Mouse (Mus musculus) forebrain, postnatal 0 days (tissue): Measurements from ENCODE around the gene Nmnat2. TPM values are rescaled to one million over a fixed set of nuclear protein-coding genes. Genes with fewer than 3 reads are reported as not detected.

Experiments
- ATAC-seq: fragments of 200-750 bp; cut with Nextera tagmentation; 2 replicates; pipeline ENCODE4 v1.8.0; 2017; ENCODE audit warnings: mild to moderate bottlenecking, moderate library complexity
- DNase-seq: peaks from one replicate; pipeline ENCODE4 v3.0.0-alpha.2; 2015
- H3K27ac ChIP-seq: fragments of 300-500 bp; sonication (generic); 2 replicates; pipeline ENCODE4 v1.5.1; 2014; ENCODE audit warnings: low read depth, mild to moderate bottlenecking, antibody characterized with exemption, low read length, moderate library complexity, mixed read lengths
- H3K27me3 ChIP-seq: fragments of 300-500 bp; sonication (generic); 2 replicates; pipeline ENCODE4 v1.6.1; 2014; ENCODE audit warnings: mild to moderate bottlenecking, low read length, mixed read lengths; ENCODE audit not compliant: insufficient read depth
- H3K36me3 ChIP-seq: fragments of 300-500 bp; sonication (generic); 2 replicates; pipeline ENCODE4 v1.6.1; 2014; ENCODE audit warnings: mild to moderate bottlenecking, moderate library complexity; ENCODE audit not compliant: insufficient read depth
- H3K4me1 ChIP-seq: fragments of 300-500 bp; sonication (generic); 2 replicates; pipeline ENCODE4 v1.6.1; 2014; ENCODE audit warnings: antibody characterized with exemption; ENCODE audit not compliant: insufficient read depth
- H3K4me2 ChIP-seq: fragments of 300-500 bp; sonication (generic); 2 replicates; pipeline ENCODE4 v1.6.1; 2014; ENCODE audit warnings: low read depth, mild to moderate bottlenecking, moderate library complexity
- H3K4me3 ChIP-seq: fragments of 300-500 bp; sonication (generic); 2 replicates; pipeline ENCODE4 v1.5.1; 2014; ENCODE audit warnings: low read depth, low read length, mixed read lengths
- H3K9ac ChIP-seq: fragments of 300-500 bp; sonication (generic); 2 replicates; pipeline ENCODE4 v1.6.1; 2014; ENCODE audit warnings: mild to moderate bottlenecking
- H3K9me3 ChIP-seq: fragments of 300-500 bp; sonication (generic); 2 replicates; pipeline ENCODE4 v1.6.1; 2016; ENCODE audit warnings: low read length
- CTCF ChIP-seq: sonication (generic); IDR thresholded peaks from 2 replicates; pipeline ENCODE4 v1.5.1; 2016; ENCODE audit warnings: antibody characterized with exemption, control low read depth, low read depth
- WGBS: fragments of 180-500 bp; shearing (Covaris S2); extraction: QIAGEN DNeasy Blood & Tissue Kit; methylation state at CpG from one replicate; pipeline ENCODE4 v1.1.7; 2014; 5-methylcytosine and 5-hydroxymethylcytosine counted together
- polyA plus RNA-seq: library from polyadenylated mRNA; unstranded; fragments of >200 nt; fragmentation: Nextera tagmentation; extraction: Ambion mirVana; gene quantifications from 2 replicates; pipeline ENCODE4 v1.2.1, GENCODE M21; 2015
- total RNA-seq: library from RNA; depleted of rRNA; stranded (reverse); fragments of >200 nt; gene quantifications from 2 replicates; pipeline ENCODE4 v1.2.3, GENCODE M21; 2014

Nmnat2 gene
- total and polyA plus RNA-seq, 2 experiments from 2014 or later: 81.8 to 142 TPM

GRCm38 (mm10) chr1:153033145-153033908 lies 78.5 kb downstream of the Nmnat2 start:
- H3K27me3 ChIP-seq: no peaks in the 10 kb centered on the region
- 56% methylated on average over 5 of the region's 5 CpGs for WGBS
- no peak for DNase-seq
- peaks cover 9% of the 10 kb centered on the region; the same call in 1 of the 2 replicates for H3K4me1 ChIP-seq
- H3K27ac ChIP-seq: no peak overlapping the region
- H3K4me2 ChIP-seq: no peak overlapping the region
- ATAC-seq: no peak
- TF ChIP-seq CTCF: no peak
- H3K9me3 ChIP-seq: no peaks in the 10 kb centered on the region
- no peaks in the 10 kb centered on the region for H3K36me3 ChIP-seq
- H3K9ac ChIP-seq: no peak overlapping the region
- H3K4me3 ChIP-seq: no peak overlapping the region

- no peaks in the 10 kb centered on the region for H3K27me3 ChIP-seq
- no peak for ATAC-seq
- peaks cover 9% of the 10 kb centered on the region; the same call in 1 of the 2 replicates for H3K4me1 ChIP-seq
- H3K36me3 ChIP-seq: no peaks in the 10 kb centered on the region
- H3K9me3 ChIP-seq: no peaks in the 10 kb centered on the region
- H3K4me3 ChIP-seq: no peak overlapping the region
- H3K9ac ChIP-seq: no peak overlapping the region
- no peak for DNase-seq
- H3K4me2 ChIP-seq: no peak overlapping the region
- no peak overlapping the region for H3K27ac ChIP-seq
- TF ChIP-seq CTCF: no peak
- WGBS: 85% methylated on average over 7 of the region's 7 CpGs
Measured at GRCm38 (mm10) chr1:153034064-153034463, 79.3 kb downstream of the Nmnat2 start.

GRCm38 (mm10) chr1:153035328-153035944 lies 80.6 kb downstream of the Nmnat2 start:
- peak; percentile 81 for TF ChIP-seq CTCF
- Histone ChIP-seq H3K27ac (peak overlapping the region; percentile 76), H3K4me2 (no peak overlapping the region), H3K4me3 (no peak overlapping the region), H3K36me3 (no peaks in the 10 kb centered on the region), H3K4me1 (peaks cover 9% of the 10 kb centered on the region; the same call in 1 of the 2 replicates), H3K9me3 (no peaks in the 10 kb centered on the region), H3K9ac (no peak overlapping the region), H3K27me3 (no peaks in the 10 kb centered on the region)
- peak; percentile 87 for DNase-seq
- WGBS: 30% methylated on average over 6 of the region's 6 CpGs
- peak; percentile 78 for ATAC-seq

GRCm38 (mm10) chr1:153037353-153038345 lies 82.9 kb downstream of the Nmnat2 start:
- H3K27me3 ChIP-seq: no peaks in the 10 kb centered on the region
- peak; percentile 86 for ATAC-seq
- no peak overlapping the region for H3K4me2 ChIP-seq
- 42% methylated on average over 10 of the region's 10 CpGs for WGBS
- TF ChIP-seq CTCF: peak; percentile 28; the same call in 1 of the 2 replicates
- peak; percentile 53 for DNase-seq
- peaks cover 9% of the 10 kb centered on the region; the same call in 1 of the 2 replicates for H3K4me1 ChIP-seq
- H3K4me3 ChIP-seq: no peak overlapping the region
- H3K9ac ChIP-seq: no peak overlapping the region
- H3K36me3 ChIP-seq: no peaks in the 10 kb centered on the region
- peak overlapping the region; percentile 9 for H3K27ac ChIP-seq
- no peaks in the 10 kb centered on the region for H3K9me3 ChIP-seq

- no peak for DNase-seq
- peaks cover 10% of the 10 kb centered on the region for H3K4me1 ChIP-seq
- H3K9me3 ChIP-seq: no peaks in the 10 kb centered on the region
- no peak overlapping the region for H3K27ac ChIP-seq
- no peak for ATAC-seq
- no peaks in the 10 kb centered on the region for H3K27me3 ChIP-seq
- H3K4me2 ChIP-seq: no peak overlapping the region
- no peaks in the 10 kb centered on the region for H3K36me3 ChIP-seq
- 25% methylated on average over 3 of the region's 3 CpGs for WGBS
- H3K9ac ChIP-seq: no peak overlapping the region
- H3K4me3 ChIP-seq: no peak overlapping the region
- TF ChIP-seq CTCF: peak; percentile 39
Measured at GRCm38 (mm10) chr1:153040091-153040490, 85.3 kb downstream of the Nmnat2 start.

- no peak for ATAC-seq
- no peak for DNase-seq
- Histone ChIP-seq H3K36me3 (no peaks in the 10 kb centered on the region), H3K4me1 (peaks cover 9% of the 10 kb centered on the region), H3K27me3 (no peaks in the 10 kb centered on the region), H3K9ac (no peak overlapping the region), H3K9me3 (no peaks in the 10 kb centered on the region), H3K4me2 (no peak overlapping the region), H3K27ac (no peak overlapping the region), H3K4me3 (no peak overlapping the region)
- TF ChIP-seq CTCF: no peak
- WGBS: 56% methylated on average over 2 of the region's 2 CpGs
Measured at GRCm38 (mm10) chr1:153041046-153041445, 86.3 kb downstream of the Nmnat2 start.
